Mouse (Mus musculus): ENCODE measurements around the gene Nanos3. TPM values are rescaled to one million over a fixed set of nuclear protein-coding genes. Genes with fewer than 3 reads are reported as not detected.

The Nanos3 gene
- polyA plus RNA-seq, 1 experiment from 2014 or later, result 3.2 TPM

DNA sequence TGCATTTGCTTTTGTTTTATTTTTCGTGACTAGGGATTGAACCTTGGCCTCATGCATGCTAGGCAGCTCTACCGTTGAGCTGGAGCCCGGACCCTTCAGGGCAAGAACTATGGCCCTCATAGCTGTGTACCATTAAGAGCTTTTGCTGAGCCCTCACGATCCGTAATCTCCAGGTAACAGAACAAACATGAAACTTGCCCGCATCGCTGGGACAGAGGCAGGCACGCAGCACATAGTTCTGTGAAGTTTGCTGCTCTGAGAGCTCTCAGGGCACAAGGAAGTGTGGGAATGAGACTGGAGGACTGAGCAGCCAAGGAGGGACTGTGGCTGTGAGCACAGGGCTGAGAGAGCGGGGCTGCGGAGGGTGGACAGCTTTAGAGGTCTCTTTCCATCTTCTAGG lies 3.7 kb upstream of the Nanos3 start:
- peak; percentile 41 for ATAC-seq
- peak; percentile 88 for DNase-seq (ENCODE audit: low spot score)
- WGBS, result 50% methylated on average over 10 of the region's 10 CpGs
- H3K27ac ChIP-seq (ENCODE audit: low read length), result peak overlapping the region; percentile 86
- no peaks in the 10 kb centered on the region for H3K9me3 ChIP-seq (ENCODE audit: low read length)
- TF ChIP-seq EP300 (IDR thresholded peaks at IDR 0.05) (peak; percentile 76; the same call in 1 of the 2 replicates), CTCF (IDR thresholded peaks at IDR 0.05) (no peak)
- H3K4me3 ChIP-seq (ENCODE audit: low read depth, low read length), result no peak overlapping the region
- no peaks in the 10 kb centered on the region for H3K27me3 ChIP-seq (replicated peaks; ENCODE audit: insufficient read depth, low read length)
- no peaks in the 10 kb centered on the region for H3K36me3 ChIP-seq (ENCODE audit: insufficient read depth, low read length)
- no peak overlapping the region for H3K9ac ChIP-seq (replicated peaks; ENCODE audit: low read depth)
- H3K4me1 ChIP-seq (ENCODE audit: insufficient read depth, low read depth, low read length), result peaks cover 22% of the 10 kb centered on the region; the same call in 1 of the 2 replicates
- no peak overlapping the region for H3K4me2 ChIP-seq (replicated peaks; ENCODE audit: low read depth, low read length)

DNA sequence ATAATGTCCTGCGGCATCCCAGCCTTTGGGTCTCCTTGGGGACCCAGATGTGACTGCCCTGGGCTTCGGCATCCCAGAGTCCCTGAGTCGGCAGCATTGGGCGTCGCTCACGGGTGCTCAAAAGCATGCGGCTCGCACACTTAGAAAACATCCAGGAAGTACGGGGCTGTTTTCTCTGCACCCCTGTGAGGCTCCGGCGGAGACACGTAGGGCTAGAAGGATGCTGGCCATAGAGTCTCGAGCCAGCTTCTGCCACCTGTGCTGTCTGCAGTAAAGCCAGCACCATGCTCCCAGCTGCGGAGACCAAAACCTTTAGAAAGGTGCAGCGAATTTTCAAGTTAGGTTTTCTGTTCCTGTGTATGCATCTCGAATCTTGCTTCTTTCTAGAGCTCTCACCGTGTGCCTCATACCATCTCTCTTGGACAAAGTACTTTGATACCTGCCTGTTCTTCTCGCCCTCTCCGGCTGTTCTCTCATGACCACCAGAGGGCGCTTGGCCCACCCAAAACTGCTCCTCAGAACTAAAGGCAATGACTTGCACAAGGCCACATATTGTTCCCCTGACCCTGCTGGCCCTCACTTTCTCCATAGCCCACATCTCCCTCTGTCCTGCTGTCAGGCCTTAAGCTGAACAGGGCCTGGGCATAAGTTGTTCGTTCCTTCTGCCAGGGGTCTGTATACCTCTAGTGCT lies 2.2 kb upstream of the Nanos3 start:
- H3K27me3 ChIP-seq (replicated peaks; ENCODE audit: insufficient read depth, low read length), result no peaks in the 10 kb centered on the region
- H3K4me2 ChIP-seq (replicated peaks; ENCODE audit: low read depth, low read length), result peak overlapping the region; percentile 65
- H3K27ac ChIP-seq (ENCODE audit: low read length), result peak overlapping the region; percentile 86
- H3K4me3 ChIP-seq (ENCODE audit: low read depth, low read length), result peak overlapping the region; percentile 34
- 4% methylated on average over 21 of the region's 21 CpGs for WGBS
- H3K9me3 ChIP-seq (ENCODE audit: low read length), result no peaks in the 10 kb centered on the region
- ATAC-seq (no peak; the same call in 1 of the 2 replicates), DNase-seq (ENCODE audit: low spot score) (peak; percentile 64)
- TF ChIP-seq CTCF (IDR thresholded peaks at IDR 0.05) (peak; percentile 88), EP300 (IDR thresholded peaks at IDR 0.05) (no peak)
- peak overlapping the region; percentile 26; the same call in 1 of the 2 replicates for H3K9ac ChIP-seq (replicated peaks; ENCODE audit: low read depth)
- H3K4me1 ChIP-seq (ENCODE audit: insufficient read depth, low read depth, low read length), result peaks cover 20% of the 10 kb centered on the region; the same call in 1 of the 2 replicates
- H3K36me3 ChIP-seq (ENCODE audit: insufficient read depth, low read length), result no peaks in the 10 kb centered on the region

DNA sequence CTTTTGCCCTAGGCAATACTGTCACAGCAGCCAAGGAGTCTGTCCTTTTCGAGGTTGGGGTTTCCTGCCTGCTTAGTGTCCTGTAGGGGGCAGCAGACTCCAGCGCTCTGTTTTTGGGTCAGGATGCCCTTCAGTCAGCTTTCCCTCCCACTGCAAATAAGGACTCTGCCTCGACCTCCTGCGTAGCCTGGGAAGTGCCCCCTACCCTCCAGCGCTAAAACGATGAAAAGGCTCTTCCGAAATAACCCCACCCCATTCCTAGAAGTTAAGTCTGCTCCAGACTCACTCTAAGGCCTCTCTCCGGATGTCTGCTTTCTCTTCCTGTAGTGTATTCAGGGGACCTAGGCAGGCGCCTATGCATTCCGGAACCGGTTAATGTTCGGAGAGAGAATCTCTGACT lies 1.5 kb upstream of the Nanos3 start:
- peak overlapping the region; percentile 65 for H3K4me2 ChIP-seq (replicated peaks; ENCODE audit: low read depth, low read length)
- WGBS, result 2% methylated on average over 12 of the region's 12 CpGs
- H3K9ac ChIP-seq (replicated peaks; ENCODE audit: low read depth), result no peak overlapping the region
- ATAC-seq (peak; percentile 27), DNase-seq (ENCODE audit: low spot score) (peak; percentile 91)
- H3K4me3 ChIP-seq (ENCODE audit: low read depth, low read length), result peak overlapping the region; percentile 34
- H3K27ac ChIP-seq (ENCODE audit: low read length), result peak overlapping the region; percentile 86
- no peaks in the 10 kb centered on the region for H3K36me3 ChIP-seq (ENCODE audit: insufficient read depth, low read length)
- peak; percentile 97 for TF ChIP-seq CTCF (IDR thresholded peaks at IDR 0.05)
- peak; percentile 54; the same call in 1 of the 2 replicates for TF ChIP-seq EP300 (IDR thresholded peaks at IDR 0.05)
- H3K9me3 ChIP-seq (ENCODE audit: low read length), result no peaks in the 10 kb centered on the region
- H3K27me3 ChIP-seq (replicated peaks; ENCODE audit: insufficient read depth, low read length), result no peaks in the 10 kb centered on the region
- peaks cover 17% of the 10 kb centered on the region; the same call in 1 of the 2 replicates for H3K4me1 ChIP-seq (ENCODE audit: insufficient read depth, low read depth, low read length)

- Histone ChIP-seq H3K36me3 (ENCODE audit: insufficient read depth, low read length) (no peaks in the 10 kb centered on the region), H3K4me3 (ENCODE audit: low read depth, low read length) (peak overlapping the region; percentile 75), H3K27ac (ENCODE audit: low read length) (peak overlapping the region; percentile 62), H3K27me3 (replicated peaks; ENCODE audit: insufficient read depth, low read length) (no peaks in the 10 kb centered on the region), H3K4me2 (replicated peaks; ENCODE audit: low read depth, low read length) (peak overlapping the region; percentile 98), H3K9me3 (ENCODE audit: low read length) (no peaks in the 10 kb centered on the region), H3K9ac (replicated peaks; ENCODE audit: low read depth) (peak overlapping the region; percentile 80), H3K4me1 (ENCODE audit: insufficient read depth, low read depth, low read length) (peaks cover 17% of the 10 kb centered on the region; the same call in 1 of the 2 replicates)
- 14% methylated on average over 21 of the region's 21 CpGs for WGBS
- DNase-seq (ENCODE audit: low spot score) (peak; percentile 37), ATAC-seq (peak; percentile 39)
- TF ChIP-seq CTCF (IDR thresholded peaks at IDR 0.05) (no peak), EP300 (IDR thresholded peaks at IDR 0.05) (no peak)
Measured at GRCm38 (mm10) chr8:84184085-84185043, 653 bp downstream of the Nanos3 start.

GRCm38 (mm10) chr8:84183261-84184084 lies 1.5 kb downstream of the Nanos3 start:
- H3K9ac ChIP-seq (replicated peaks; ENCODE audit: low read depth), result peak overlapping the region; percentile 80
- no peak for DNase-seq (ENCODE audit: low spot score)
- no peak for TF ChIP-seq EP300 (IDR thresholded peaks at IDR 0.05)
- TF ChIP-seq CTCF (IDR thresholded peaks at IDR 0.05), result no peak
- H3K36me3 ChIP-seq (ENCODE audit: insufficient read depth, low read length), result no peaks in the 10 kb centered on the region
- no peaks in the 10 kb centered on the region for H3K27me3 ChIP-seq (replicated peaks; ENCODE audit: insufficient read depth, low read length)
- peak overlapping the region; percentile 98 for H3K4me2 ChIP-seq (replicated peaks; ENCODE audit: low read depth, low read length)
- H3K27ac ChIP-seq (ENCODE audit: low read length), result peak overlapping the region; percentile 62
- no peaks in the 10 kb centered on the region for H3K9me3 ChIP-seq (ENCODE audit: low read length)
- 0 out of 2 replicates have a peak, but pooled peaks have one; percentile 3 for ATAC-seq
- peak overlapping the region; percentile 75 for H3K4me3 ChIP-seq (ENCODE audit: low read depth, low read length)
- H3K4me1 ChIP-seq (ENCODE audit: insufficient read depth, low read depth, low read length), result peaks cover 17% of the 10 kb centered on the region; the same call in 1 of the 2 replicates
- 1% methylated on average over 50 of the region's 87 CpGs for WGBS
